Mouse (Mus musculus): ENCODE measurements at regions not wholly inside any gene's neighbourhood (a gene's known extent, or its start where the extent isn't known, plus 50 kb on each side); places are given as distances from the start of the nearest gene placed in this dataset.

- TF ChIP-seq CTCF (IDR thresholded peaks at IDR 0.05; ENCODE audit: borderline replicate concordance, insufficient read depth, low read depth, low read length) (no peak), POLR2A (IDR thresholded peaks at IDR 0.05; ENCODE audit: borderline replicate concordance, insufficient read depth, low read length) (no peak)
These were observed 158.8 kb upstream of the Tgfbr2 start for GRCm38 (mm10) chr9:116333956-116334463.
